Mouse (Mus musculus): ENCODE results near the gene Hacd1.

GRCm38 (mm10) chr2:13816645-13817044 lies 239.3 kb downstream of the Hacd1 start:
- TF ChIP-seq CTCF (IDR thresholded peaks at IDR 0.05) (no peak), EP300 (IDR thresholded peaks at IDR 0.05) (no peak)
